Mouse (Mus musculus): ENCODE results near the gene Zdhhc21. TPM values are rescaled to one million over a fixed set of nuclear protein-coding genes. Genes with fewer than 3 reads are reported as not detected.

Zdhhc21 gene
- polyA plus RNA-seq, 1 experiment = 3.9 TPM

GRCm38 (mm10) chr4:82817833-82818232 is 41.9 kb downstream of the Zdhhc21 start:
- no peaks in the 10 kb centered on the region for H3K27me3 ChIP-seq (ENCODE audit: control insufficient read depth, insufficient read depth, insufficient read length)
- H3K4me3 ChIP-seq (ENCODE audit: insufficient read depth, poor library complexity, severe bottlenecking) = no peak overlapping the region
- no peak overlapping the region for H3ac ChIP-seq (ENCODE audit: control insufficient read depth, insufficient read length, low read depth)
- no peaks in the 10 kb centered on the region for H3K79me3 ChIP-seq (ENCODE audit: low read depth)
- TF ChIP-seq FOSL1 (IDR thresholded peaks at IDR 0.05; ENCODE audit: insufficient read depth, low read length, poor library complexity, severe bottlenecking) (no peak), CEBPB (IDR thresholded peaks at IDR 0.05; ENCODE audit: low read depth) (no peak), MYOG (IDR thresholded peaks at IDR 0.05; ENCODE audit: control insufficient read depth, extremely low read depth, insufficient read length) (no peak), MYOD1 (IDR thresholded peaks at IDR 0.05; ENCODE audit: control insufficient read depth, insufficient read length, low read depth) (no peak), MAX (IDR thresholded peaks at IDR 0.05) (no peak), CTCF (IDR thresholded peaks at IDR 0.05; ENCODE audit: control insufficient read depth, insufficient read depth, insufficient read length) (no peak), USF1 (IDR thresholded peaks at IDR 0.05; ENCODE audit: low read depth) (no peak)
- peaks cover 29% of the 10 kb centered on the region for H3K36me3 ChIP-seq (ENCODE audit: control insufficient read depth, insufficient read depth)
- H3K79me2 ChIP-seq (ENCODE audit: control insufficient read depth, insufficient read depth) = no peaks in the 10 kb centered on the region

- no peak overlapping the region for H3K4me3 ChIP-seq (ENCODE audit: insufficient read depth, poor library complexity, severe bottlenecking)
- no peaks in the 10 kb centered on the region for H3K79me3 ChIP-seq (ENCODE audit: low read depth)
- TF ChIP-seq MAX (IDR thresholded peaks at IDR 0.05) (no peak), MYOG (IDR thresholded peaks at IDR 0.05; ENCODE audit: control insufficient read depth, extremely low read depth, insufficient read length) (no peak), CEBPB (IDR thresholded peaks at IDR 0.05; ENCODE audit: low read depth) (no peak), CTCF (IDR thresholded peaks at IDR 0.05; ENCODE audit: control insufficient read depth, insufficient read depth, insufficient read length) (no peak), MYOD1 (IDR thresholded peaks at IDR 0.05; ENCODE audit: control insufficient read depth, insufficient read length, low read depth) (no peak), USF1 (IDR thresholded peaks at IDR 0.05; ENCODE audit: low read depth) (no peak), FOSL1 (IDR thresholded peaks at IDR 0.05; ENCODE audit: insufficient read depth, low read length, poor library complexity, severe bottlenecking) (no peak)
- no peaks in the 10 kb centered on the region for H3K27me3 ChIP-seq (ENCODE audit: control insufficient read depth, insufficient read depth, insufficient read length)
- H3K79me2 ChIP-seq (ENCODE audit: control insufficient read depth, insufficient read depth) = no peaks in the 10 kb centered on the region
- H3ac ChIP-seq (ENCODE audit: control insufficient read depth, insufficient read length, low read depth) = no peak overlapping the region
- H3K36me3 ChIP-seq (ENCODE audit: control insufficient read depth, insufficient read depth) = peaks cover 29% of the 10 kb centered on the region
These were observed 43.4 kb downstream of the Zdhhc21 start for GRCm38 (mm10) chr4:82816351-82816750.

DNA sequence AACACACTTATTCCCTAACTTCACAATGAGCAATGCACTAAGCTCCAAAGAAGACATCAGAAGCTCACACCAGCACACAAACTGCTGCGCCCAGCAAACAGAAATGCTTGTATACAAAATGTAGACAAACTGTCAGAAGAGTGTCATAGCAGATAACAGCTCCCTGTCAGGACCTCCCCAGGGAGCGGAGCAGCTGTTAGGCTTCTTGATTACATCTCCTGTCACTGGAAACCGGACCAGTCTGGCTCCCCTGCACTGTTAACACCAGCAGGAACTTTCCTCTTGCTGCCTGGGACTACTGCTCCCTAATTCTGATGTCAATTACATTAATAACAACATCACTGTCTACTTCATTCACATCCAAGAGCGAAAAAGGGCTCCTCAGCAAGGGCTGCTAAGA is 44.5 kb downstream of the Zdhhc21 start:
- Histone ChIP-seq H3K79me3 (ENCODE audit: low read depth) (no peaks in the 10 kb centered on the region), H3K36me3 (ENCODE audit: control insufficient read depth, insufficient read depth) (peaks cover 28% of the 10 kb centered on the region), H3K4me3 (ENCODE audit: insufficient read depth, poor library complexity, severe bottlenecking) (no peak overlapping the region), H3K79me2 (ENCODE audit: control insufficient read depth, insufficient read depth) (no peaks in the 10 kb centered on the region), H3K27me3 (ENCODE audit: control insufficient read depth, insufficient read depth, insufficient read length) (no peaks in the 10 kb centered on the region), H3ac (ENCODE audit: control insufficient read depth, insufficient read length, low read depth) (no peak overlapping the region)
- TF ChIP-seq USF1 (IDR thresholded peaks at IDR 0.05; ENCODE audit: low read depth) = no peak
- TF ChIP-seq CEBPB (IDR thresholded peaks at IDR 0.05; ENCODE audit: low read depth) = no peak
- TF ChIP-seq MYOD1 (IDR thresholded peaks at IDR 0.05; ENCODE audit: control insufficient read depth, insufficient read length, low read depth) = no peak

GRCm38 (mm10) chr4:82813356-82813755 is 46.4 kb downstream of the Zdhhc21 start:
- H3K79me3 ChIP-seq (ENCODE audit: low read depth) = no peaks in the 10 kb centered on the region
- H3K27me3 ChIP-seq (ENCODE audit: control insufficient read depth, insufficient read depth, insufficient read length) = no peaks in the 10 kb centered on the region

DNA sequence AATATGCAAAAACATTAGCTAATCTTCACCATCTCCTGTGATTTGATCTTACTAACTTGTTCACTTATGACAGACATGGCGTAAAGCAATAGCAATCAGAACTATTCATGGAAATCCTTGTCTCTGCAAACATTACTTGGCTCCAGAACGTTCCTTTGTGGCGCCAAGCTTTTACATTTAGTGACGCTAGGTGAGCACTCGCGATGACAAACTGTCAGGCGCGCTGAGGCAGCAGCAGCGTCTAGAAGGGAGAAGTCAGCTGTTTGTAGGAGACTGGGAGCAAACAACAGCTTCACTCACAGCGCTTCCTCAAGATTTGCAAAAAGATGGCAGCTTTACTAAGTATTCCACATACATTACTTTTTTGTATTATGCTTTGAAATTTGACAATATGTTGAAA is 51.9 kb downstream of the Zdhhc21 start:
- Histone ChIP-seq H3ac (ENCODE audit: control insufficient read depth, insufficient read length, low read depth) (no peak overlapping the region), H3K4me3 (ENCODE audit: insufficient read depth, poor library complexity, severe bottlenecking) (no peak overlapping the region), H3K79me3 (ENCODE audit: low read depth) (no peaks in the 10 kb centered on the region), H3K36me3 (ENCODE audit: control insufficient read depth, insufficient read depth) (peaks cover 17% of the 10 kb centered on the region), H3K79me2 (ENCODE audit: control insufficient read depth, insufficient read depth) (no peaks in the 10 kb centered on the region), H3K27me3 (ENCODE audit: control insufficient read depth, insufficient read depth, insufficient read length) (no peaks in the 10 kb centered on the region)
- TF ChIP-seq MAX (IDR thresholded peaks at IDR 0.05) (no peak), MYOG (IDR thresholded peaks at IDR 0.05; ENCODE audit: control insufficient read depth, extremely low read depth, insufficient read length) (no peak), CTCF (IDR thresholded peaks at IDR 0.05; ENCODE audit: control insufficient read depth, insufficient read depth, insufficient read length) (no peak), MYOD1 (IDR thresholded peaks at IDR 0.05; ENCODE audit: control insufficient read depth, insufficient read length, low read depth) (no peak), CEBPB (IDR thresholded peaks at IDR 0.05; ENCODE audit: low read depth) (no peak), USF1 (IDR thresholded peaks at IDR 0.05; ENCODE audit: low read depth) (no peak), FOSL1 (IDR thresholded peaks at IDR 0.05; ENCODE audit: insufficient read depth, low read length, poor library complexity, severe bottlenecking) (no peak)

More at GRCm38 (mm10) chr4:82813356-82813755, 46.4 kb downstream of the Zdhhc21 start:
- Histone ChIP-seq H3K4me3 (ENCODE audit: insufficient read depth, poor library complexity, severe bottlenecking) (no peak overlapping the region), H3ac (ENCODE audit: control insufficient read depth, insufficient read length, low read depth) (no peak overlapping the region), H3K36me3 (ENCODE audit: control insufficient read depth, insufficient read depth) (peaks cover 12% of the 10 kb centered on the region), H3K79me2 (ENCODE audit: control insufficient read depth, insufficient read depth) (no peaks in the 10 kb centered on the region)
- no peak for TF ChIP-seq USF1 (IDR thresholded peaks at IDR 0.05; ENCODE audit: low read depth)
- TF ChIP-seq MYOD1 (IDR thresholded peaks at IDR 0.05; ENCODE audit: control insufficient read depth, insufficient read length, low read depth) = no peak
- no peak for TF ChIP-seq CTCF (IDR thresholded peaks at IDR 0.05; ENCODE audit: control insufficient read depth, insufficient read depth, insufficient read length)
- TF ChIP-seq CEBPB (IDR thresholded peaks at IDR 0.05; ENCODE audit: low read depth) = no peak
- no peak for TF ChIP-seq FOSL1 (IDR thresholded peaks at IDR 0.05; ENCODE audit: insufficient read depth, low read length, poor library complexity, severe bottlenecking)
- TF ChIP-seq MAX (IDR thresholded peaks at IDR 0.05) = no peak
- no peak for TF ChIP-seq MYOG (IDR thresholded peaks at IDR 0.05; ENCODE audit: control insufficient read depth, extremely low read depth, insufficient read length)

GRCm38 (mm10) chr4:82806176-82806757 is 53.5 kb downstream of the Zdhhc21 start:
- Histone ChIP-seq H3K27me3 (ENCODE audit: control insufficient read depth, insufficient read depth, insufficient read length) (no peaks in the 10 kb centered on the region), H3K79me3 (ENCODE audit: low read depth) (no peaks in the 10 kb centered on the region), H3K79me2 (ENCODE audit: control insufficient read depth, insufficient read depth) (no peaks in the 10 kb centered on the region), H3ac (ENCODE audit: control insufficient read depth, insufficient read length, low read depth) (no peak overlapping the region), H3K4me3 (ENCODE audit: insufficient read depth, poor library complexity, severe bottlenecking) (no peak overlapping the region), H3K36me3 (ENCODE audit: control insufficient read depth, insufficient read depth) (peaks cover 20% of the 10 kb centered on the region)
- no peak for TF ChIP-seq MYOG (IDR thresholded peaks at IDR 0.05; ENCODE audit: control insufficient read depth, extremely low read depth, insufficient read length)
- no peak for TF ChIP-seq CTCF (IDR thresholded peaks at IDR 0.05; ENCODE audit: control insufficient read depth, insufficient read depth, insufficient read length)
- TF ChIP-seq CEBPB (IDR thresholded peaks at IDR 0.05; ENCODE audit: low read depth) = no peak
- no peak for TF ChIP-seq FOSL1 (IDR thresholded peaks at IDR 0.05; ENCODE audit: insufficient read depth, low read length, poor library complexity, severe bottlenecking)
- TF ChIP-seq MYOD1 (IDR thresholded peaks at IDR 0.05; ENCODE audit: control insufficient read depth, insufficient read length, low read depth) = no peak
- TF ChIP-seq USF1 (IDR thresholded peaks at IDR 0.05; ENCODE audit: low read depth) = no peak
- TF ChIP-seq MAX (IDR thresholded peaks at IDR 0.05) = no peak

Data from C2C12 (cell line).